Mouse (Mus musculus) retina, adult 2 months (tissue): ENCODE data around the gene Tpm1.

Experiments
- DNase-seq: peaks from one replicate; pipeline ENCODE4 v3.0.0-alpha.2; 2012; ENCODE audit warnings: low read depth, low spot score

Tpm1 gene

DNA sequence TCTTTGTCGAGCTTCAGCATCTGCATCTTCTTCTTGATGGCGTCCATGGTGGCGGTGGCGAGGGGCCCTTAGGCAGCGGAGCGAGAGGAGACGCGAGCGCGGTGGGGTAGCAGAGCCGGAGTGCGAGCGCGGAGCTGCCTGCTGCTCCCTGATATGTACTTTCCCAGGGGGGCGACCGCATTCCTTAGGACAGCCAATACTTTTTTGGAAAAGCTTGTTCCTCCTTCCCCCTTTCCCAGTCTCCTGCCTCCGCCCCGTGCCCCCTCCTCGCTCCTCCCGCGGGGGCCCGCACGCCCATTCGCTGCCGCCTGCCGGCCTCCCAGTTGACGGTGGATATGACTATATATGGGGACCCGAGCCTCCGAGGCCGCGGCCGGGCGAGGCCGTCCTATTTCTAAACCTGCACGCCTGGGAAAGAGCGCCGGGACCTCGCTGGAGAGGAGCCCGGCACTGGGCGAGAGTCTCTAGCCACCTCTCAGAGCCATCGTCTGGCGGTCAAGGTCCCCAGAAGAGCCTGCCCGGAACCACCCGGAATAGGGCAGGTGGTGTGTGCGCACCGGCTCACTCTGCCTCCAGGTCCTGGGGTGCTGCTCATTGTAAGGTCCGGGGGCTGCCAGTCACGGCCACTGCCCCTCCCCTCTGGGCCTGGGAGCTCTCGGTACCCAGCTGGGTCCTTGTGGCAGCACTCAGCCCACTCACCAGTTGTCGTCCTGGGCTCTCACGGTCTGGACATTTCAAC lies at the start of gene Tpm1:
TSS of gene Tpm1 (minus strand) at position 321 of the 739 bp plus-strand sequence.
- no peak for DNase-seq

DNA sequence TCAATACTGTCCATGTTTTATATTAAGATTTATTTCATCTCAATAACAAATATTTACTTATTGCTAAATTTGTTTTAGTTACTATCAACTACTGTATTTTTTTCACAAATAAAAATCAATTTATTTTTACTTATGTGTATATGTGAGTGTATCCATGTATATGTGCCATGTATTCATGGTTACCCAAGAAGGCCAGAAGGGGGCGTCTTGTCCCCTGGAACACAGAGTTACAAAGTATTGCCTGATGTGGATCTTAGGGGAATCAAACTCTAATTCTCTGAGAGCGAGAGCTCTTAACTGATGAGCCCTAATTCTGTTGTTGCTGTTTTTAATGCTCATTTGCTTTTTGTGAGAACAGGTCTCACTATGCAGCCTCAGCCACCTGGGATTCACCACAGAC lies 45.2 kb upstream of the Tpm1 start:
- no peak for DNase-seq

DNA sequence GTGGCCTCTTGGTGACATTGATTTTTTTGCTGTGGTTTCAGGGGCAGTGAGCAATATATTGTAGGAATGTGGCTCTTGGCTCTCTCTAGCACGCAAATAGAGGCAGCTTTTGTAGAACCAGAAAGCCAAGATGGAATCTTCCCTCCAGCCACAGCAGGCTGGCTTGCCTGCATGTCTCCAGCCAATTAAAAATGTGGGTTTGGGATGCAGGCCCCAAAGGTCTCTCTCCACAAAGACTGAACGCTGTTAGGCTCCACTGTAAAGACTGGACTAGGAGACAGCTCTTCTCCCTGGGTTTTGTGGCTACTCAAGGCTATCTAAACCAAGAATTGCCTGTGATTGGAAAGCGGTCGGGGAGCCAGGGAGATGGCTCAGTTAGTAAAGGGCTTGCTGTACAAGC lies 43.0 kb upstream of the Tpm1 start:
- no peak for DNase-seq

DNA sequence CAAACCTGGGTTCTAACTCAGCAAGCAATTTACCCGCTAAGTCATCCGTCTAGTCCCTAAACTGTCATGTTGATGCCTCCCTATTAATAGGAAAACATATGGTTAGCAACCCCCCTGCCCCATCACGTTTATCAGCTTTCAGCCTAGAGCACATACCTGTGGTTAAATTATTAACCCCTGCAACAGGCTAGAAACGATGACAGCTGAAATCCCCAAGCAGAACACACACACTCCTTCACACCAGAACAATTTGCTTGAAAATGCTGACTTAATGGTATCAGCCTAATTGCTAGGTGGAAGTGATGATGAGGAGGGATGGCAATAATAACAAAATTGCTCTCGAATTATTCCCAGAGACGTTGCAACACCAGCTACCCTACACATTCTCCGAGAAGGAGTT lies 42.4 kb upstream of the Tpm1 start:
- no peak for DNase-seq

DNA sequence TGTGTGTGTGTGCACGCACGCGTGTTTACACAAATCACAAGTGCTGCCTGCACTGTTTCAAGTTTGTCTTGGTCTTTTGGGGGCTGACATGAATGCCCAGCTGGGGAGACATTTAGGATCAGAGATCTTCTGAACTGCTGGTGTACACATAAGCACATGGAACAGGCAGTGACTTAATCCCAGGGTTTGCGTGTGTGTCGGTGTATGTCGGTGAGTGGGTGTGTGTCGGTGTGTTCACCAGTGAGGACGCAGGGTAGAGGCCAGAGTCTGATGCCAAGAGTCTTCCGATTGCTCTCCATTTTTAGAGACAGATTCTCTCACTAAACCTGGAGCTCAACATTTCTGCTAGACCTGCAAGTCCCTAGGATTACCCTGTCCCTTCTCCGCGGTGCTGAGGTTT lies 41.9 kb upstream of the Tpm1 start:
- no peak for DNase-seq

DNA sequence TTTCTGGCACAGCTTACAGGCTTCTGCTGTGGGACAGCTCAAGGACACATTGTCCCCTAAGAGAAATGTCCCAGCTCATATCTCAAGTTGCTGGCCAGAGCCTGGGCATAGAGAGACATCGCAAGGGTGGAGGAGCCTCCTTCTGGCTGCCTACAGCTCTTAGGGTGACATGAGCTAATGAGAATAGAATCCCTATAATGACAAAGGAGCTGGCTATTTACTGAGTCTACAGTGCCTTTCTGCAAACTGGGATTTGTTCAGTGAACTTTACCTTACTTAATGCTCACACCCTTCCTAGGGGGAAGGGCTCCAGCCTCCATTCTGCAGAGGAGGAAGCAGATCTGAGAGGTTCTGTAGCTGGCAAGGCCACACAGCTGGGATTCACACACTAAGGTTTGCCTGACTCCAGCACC lies 41.4 kb upstream of the Tpm1 start:
- no peak for DNase-seq

DNA sequence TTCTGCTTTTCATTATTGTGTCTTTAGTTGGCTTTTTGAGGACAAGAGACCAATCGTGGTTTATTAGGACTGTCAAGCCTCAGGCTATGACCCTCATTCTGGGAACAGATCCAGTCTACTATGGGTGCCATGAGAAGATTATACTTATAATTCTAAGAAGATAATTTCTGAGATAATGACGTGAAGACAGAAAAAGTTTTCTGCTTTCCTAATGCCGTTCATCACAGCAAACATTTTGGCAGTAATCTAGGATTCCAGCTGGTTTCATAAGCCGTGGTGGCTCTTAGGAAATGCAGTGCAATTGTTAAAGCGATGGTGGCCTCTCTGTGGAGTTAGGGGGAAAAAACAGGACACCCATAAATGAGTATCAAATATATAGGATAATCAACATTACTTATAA lies 40.0 kb upstream of the Tpm1 start:
- no peak for DNase-seq

DNA sequence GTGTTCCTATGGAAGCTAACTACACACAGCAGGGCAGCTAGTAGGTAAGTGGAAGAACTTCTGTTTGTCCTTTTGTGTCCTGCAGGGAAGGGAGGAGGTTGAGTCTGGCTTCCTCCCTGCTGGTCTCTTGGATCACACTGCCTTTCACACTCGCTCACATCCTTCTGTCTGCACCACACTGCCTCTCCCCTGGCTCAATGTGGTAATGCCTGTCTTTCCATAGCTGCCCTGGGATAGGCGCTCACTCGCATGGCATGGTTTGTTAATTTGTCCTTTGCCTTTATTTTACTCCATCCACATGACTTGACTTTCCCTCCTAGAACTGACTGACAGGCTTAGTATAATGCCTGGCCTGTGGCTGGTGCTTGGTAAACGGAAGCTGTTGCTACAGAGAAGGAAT lies 34.6 kb upstream of the Tpm1 start:
- no peak for DNase-seq

DNA sequence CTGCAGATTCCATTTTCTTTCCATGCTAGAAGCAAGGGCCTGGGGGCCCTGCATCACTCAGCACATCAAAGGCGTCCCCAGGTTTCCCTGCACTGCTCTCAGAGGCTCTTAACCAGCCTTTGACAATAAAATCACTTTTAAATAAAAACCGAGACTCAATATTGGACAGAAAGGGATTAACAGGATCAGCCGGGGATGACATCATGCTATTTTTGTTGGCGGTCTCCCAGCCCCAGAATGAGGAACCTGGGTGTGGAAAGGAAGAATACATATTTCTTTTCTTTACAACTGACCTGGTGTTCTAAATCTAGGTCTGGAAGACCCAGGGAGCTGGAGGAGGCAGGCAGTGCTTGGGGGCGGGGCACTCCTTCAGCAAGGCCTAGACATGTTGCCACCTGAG lies 32.5 kb upstream of the Tpm1 start:
- DNase-seq: no peak

DNA sequence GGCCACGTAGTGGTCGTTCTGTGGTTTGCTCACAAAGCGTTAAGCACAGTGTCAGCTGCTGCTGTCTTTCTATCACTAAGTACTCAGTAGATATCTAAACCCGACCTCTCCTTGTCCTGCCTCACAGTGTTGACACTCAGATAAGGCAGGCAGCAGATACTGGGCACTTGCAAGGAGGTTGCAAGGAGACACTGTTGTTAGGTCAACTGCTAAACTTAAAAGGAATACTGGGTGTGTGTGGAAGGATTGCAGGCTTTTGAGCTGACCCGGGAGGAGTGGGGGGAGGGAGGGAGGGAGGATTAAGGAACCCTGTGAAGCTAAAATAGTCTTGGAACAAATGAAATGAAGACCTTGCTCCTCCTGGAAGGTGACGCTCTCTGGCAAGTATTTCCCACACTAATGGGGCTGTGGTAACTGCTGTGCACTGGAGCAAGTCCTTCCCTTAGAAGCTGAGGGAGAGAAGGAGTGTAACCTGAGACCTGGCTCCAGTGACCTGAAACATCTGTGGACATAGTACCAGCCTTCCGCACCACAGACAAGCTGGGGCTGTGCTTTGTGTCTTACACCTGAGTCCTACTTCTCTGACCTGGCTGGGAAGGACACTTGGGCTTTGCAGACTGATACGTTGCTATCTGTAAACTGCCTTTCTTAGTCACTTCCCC lies 28.6 kb upstream of the Tpm1 start:
- DNase-seq: no peak

DNA sequence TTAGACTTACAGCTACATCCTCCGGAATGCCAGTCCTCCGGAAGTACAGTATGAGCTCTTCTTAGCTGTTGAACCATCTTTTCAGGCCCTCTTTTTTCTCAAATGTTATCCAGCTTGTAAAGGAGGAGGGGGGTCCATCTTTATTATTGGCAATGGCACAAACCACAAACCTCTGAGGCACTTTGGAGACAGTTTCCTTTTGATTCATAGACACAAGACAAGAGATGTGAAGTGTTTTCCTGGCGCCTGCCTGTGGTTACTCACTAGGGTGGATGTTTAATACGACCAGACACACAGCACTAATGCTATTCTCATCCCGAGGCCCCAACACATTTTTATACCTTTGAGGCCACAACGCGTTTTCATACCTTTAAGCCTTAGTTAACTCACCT lies 28.1 kb upstream of the Tpm1 start:
- DNase-seq: no peak

DNA sequence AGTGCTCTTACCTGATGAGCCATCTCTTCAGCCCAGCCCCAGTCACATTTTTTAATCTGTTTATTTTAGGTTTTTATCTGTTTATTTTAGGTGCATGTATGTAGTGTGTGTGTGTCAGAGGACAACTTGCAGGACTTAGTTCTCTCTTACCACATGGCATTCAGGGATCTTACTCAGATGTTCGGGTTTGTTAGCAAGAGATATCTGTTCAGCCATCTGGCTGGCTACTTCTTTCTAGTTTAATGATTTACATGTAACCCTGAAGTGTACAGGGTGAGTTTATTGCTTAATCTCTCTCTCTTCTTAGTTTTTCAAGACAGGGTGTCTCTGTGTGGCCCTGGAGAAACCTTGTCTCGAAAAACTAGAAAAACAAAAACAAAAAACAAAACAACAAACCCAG lies 23.0 kb upstream of the Tpm1 start:
- no peak for DNase-seq

DNA sequence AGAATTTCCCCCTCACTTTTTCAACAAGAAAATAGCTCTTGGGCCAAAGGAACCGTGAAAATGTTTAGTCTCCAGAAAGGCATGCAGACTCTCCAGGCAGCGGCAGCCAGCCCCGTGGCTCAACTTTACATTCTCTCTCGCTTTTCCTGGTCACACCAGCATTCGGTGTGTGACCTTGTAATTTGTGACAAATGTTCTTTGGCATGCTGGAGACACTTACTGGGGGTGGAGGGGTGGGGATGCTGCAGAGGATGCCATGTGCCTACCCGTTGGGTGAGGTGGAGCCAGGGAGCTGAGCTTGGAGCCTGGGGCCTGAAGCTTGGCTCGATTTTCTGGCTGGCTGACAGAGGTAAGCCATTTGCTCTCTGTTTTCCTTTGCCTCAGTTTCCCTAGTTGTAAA lies 22.4 kb upstream of the Tpm1 start:
- DNase-seq: no peak

DNA sequence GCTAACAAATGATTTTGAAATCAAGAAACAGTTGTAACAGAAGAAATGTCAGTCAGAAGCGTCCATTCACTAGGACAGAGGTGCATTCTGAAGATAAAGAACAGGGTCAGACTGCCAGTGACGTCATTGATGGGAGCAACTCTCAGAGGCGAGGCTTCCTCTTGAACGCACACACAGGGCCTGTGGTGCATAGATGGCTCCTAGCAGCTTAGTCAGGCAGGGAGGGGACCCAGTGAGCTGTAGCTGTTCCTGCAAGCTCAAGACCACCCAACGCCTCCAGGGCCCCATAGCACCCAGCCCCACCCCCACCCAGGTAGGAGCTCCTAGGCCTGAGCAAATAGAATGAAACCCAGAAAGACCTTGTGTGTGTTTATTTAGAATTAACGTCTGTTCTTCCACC lies 21.9 kb upstream of the Tpm1 start:
- DNase-seq: no peak

DNA sequence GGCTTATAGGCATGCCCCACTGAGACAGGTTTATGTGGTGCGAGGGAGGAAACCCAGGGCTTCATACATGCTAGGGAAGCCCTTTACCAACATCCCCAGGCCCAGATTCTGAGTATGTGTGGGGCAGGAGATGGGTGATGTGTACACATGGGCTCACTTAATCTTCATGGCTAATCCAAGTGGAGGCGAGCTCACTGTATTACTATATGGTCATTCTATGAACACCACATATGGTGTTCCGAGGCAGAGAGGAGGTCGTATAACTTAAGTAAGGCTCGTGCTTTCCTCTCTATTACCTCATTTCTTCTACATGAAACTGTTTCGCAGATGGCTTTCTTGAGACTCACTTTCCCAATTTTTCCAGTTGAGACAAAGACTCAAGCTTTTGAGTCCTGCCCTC lies 17.4 kb upstream of the Tpm1 start:
- no peak for DNase-seq

DNA sequence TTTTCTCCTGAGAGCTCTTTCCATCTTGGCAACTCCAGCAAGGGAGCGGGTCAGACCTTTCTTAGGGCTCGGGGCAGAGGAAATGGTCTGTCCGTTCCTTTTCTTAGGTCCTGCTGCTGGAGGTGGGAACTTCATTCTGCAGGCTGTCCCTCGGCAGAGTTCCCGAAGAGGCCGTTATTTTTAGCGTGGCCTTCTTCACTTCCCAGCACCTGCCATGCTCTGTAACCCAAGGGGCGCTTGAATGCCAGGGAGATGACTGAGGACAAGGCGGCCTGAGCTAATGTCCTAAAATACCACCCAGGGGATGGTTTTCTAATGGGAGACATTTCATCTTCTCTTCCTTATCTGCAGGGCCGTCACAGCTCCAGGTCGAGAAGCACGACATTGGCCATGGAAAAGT lies 10.5 kb upstream of the Tpm1 start:
- DNase-seq: no peak

DNA sequence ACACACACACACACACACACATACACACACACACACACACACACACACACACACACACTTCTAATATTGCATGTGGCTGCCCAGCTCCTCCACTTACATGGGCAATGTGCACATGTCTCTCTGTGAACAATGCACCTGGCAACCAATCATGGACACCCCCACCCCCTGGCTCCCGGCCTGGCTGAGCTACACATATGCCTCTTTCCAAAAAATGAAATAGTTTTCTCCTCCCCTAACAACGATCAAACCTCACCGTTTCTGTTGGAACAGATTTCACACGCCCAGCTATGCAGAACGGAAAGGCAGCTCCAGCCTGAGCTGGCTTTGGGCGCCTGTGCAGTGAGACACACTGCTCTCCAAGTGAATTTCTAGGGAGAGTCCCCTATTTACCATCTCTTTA lies 9.2 kb upstream of the Tpm1 start:
- DNase-seq: no peak

DNA sequence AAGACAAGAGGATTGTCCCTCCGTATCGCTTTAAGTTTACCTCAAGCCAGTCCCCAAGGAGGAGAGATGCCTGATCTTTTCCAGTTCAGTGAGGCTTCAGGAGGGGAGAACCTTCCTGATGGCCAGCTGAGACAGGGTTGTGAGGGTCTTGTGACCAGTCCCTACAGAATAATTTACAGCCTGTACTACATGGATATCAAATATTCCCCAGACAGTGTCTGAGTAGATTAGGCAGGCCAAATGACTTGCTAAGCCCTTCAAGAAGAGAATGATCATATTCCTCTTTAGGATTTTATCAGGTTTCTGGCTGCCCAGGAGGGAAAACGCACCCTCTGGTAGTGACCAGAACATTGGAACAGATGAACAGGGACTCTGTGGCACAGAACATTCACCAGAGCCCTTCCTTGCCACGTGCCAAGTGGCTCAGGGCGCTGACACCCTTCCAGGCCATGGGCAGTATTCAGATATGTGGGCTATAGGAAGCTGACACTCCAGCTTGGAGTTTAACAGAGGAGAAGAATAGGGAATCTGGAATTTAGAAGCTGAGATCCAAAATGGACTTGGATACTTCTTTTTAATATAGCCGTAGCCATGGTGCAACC lies 1.6 kb upstream of the Tpm1 start:
- no peak for DNase-seq

DNA sequence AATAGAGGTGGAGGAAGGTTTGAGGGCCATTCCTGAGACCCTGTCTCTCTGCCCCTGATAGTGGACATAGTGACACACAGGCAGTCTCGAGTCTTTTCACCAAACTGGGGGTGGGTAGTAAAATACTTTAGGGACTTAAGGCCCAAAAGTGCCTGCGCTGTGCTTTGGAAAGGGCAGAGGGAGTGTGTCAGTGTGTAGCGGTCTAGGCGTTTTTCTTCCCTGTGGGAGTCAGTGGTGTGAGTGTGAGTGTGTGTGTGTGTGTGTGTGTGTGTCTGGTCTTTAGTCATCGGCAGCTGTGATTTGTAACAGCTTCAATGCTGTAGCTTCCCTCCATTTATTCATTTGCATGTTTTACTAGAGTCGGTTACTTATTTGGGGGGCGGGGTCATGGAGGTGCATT lies 630 bp upstream of the Tpm1 start:
- no peak for DNase-seq

DNA sequence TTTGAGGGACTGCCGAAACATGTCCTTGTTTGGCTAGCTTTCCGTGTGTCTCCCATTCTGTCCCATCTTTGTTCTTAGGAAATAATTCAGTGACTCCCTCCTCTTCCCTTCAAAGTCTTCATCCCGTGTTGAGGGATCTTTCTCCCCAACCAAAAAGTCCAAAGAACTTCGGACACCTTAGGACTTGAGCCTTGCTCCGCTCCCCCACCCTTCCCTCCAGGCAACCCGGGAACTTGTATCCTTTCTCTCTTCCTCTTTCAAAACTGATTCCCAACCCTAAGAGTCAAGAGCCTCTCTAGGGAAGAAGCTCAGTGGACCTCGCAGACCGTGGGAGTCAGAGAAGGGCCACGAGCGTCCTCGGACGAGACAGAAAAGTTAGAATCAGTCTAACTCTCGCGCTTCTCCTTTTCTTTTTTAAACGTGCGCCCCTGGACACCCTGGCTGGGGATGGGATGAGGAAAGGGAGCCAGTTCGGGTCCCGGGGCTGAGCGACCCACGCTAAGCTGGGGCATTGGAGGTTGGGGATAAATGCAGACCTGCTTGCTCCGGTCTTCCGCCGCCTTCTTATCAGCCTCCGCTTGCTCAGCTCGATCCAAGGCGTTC lies 622 bp downstream of the Tpm1 start:
- DNase-seq: no peak

DNA sequence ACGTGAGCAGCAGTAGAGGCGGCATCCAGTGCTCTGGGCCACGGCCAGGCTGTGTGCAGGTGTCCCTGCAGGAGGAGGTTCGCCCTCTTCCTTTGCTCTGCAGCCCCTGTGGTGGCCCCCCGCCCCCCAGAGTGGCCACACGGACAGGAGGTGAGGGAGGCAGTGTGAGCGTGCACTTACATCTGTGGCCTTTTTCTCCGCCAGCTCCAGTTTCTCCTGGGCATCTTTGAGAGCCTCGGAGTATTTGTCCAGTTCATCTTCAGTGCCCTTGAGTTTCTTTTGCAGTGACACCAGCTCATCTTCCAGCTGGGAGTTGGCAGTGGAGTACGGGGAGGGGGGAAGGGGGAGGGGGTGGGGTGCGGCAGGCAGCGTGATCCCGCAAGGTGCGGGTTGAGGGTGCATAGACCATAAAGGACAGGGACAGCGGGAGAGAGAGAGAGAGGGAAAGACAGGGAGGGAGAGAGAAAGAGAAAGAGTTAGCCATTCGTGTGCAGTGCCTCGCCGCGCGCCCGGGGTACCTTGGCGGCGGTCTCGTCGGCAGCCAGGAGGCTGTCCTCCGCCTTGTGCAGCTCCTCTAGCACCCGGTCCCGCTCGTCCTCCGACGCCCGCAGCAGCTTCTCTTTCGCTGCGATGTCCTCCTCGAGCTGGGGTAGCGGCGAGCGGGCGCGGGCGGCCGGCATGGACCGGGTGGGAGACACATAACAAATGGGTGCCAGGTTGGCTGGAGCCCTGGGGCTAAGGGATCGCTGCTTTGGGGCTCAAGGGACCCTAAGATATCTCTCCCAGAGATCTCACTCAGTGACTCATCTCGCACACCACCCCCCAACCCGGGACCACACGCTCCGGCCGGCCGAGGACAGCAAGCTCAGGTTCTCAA lies 1.4 kb downstream of the Tpm1 start:
- DNase-seq: no peak
